Mouse (Mus musculus) adrenal gland, adult 18-20 months (tissue): ENCODE results near the gene Cygb. TPM values are rescaled to one million over a fixed set of nuclear protein-coding genes. Genes with fewer than 3 reads are reported as not detected.
"Not testable (repeated sequence)": the region's sequence is repeated elsewhere in the genome, so short reads cannot be mapped to it uniquely, and the experiment has no call there.

Experiments used
- DNase-seq, 2 experiments: peaks; one replicate each; pipeline ENCODE4 v3.0.0; 2021 to 2022; ENCODE audit warnings: low spot score in 2 of 2
- total RNA-seq, 2 experiments: library from RNA; stranded (reverse); gene quantifications; 1 replicate in 1 of 2; 2 replicates in 1 of 2; pipeline ENCODE4 v1.2.3; 2021

Cygb gene
- total RNA-seq, 2 experiments from 2014 or later: 26.0 to 42.7 TPM

- no peak for DNase-seq
These were observed 22.3 kb upstream of the Cygb start for GRCm38 (mm10) chr11:116676175-116676976.

- DNase-seq: not testable (repeated sequence)
These were observed 21.3 kb upstream of the Cygb start for GRCm38 (mm10) chr11:116675429-116675828.

GRCm38 (mm10) chr11:116674616-116675379 is 20.7 kb upstream of the Cygb start:
- peak in 1 of 2 experiments; percentile 56 for DNase-seq

GRCm38 (mm10) chr11:116673410-116673809 is 19.3 kb upstream of the Cygb start:
- no peak for DNase-seq

GRCm38 (mm10) chr11:116672595-116672994 is 18.5 kb upstream of the Cygb start:
- DNase-seq: no peak

- no peak for DNase-seq
These were observed 17.8 kb upstream of the Cygb start for GRCm38 (mm10) chr11:116671845-116672434.

GRCm38 (mm10) chr11:116671112-116671844 is 17.2 kb upstream of the Cygb start:
- DNase-seq: peak; percentile 96 to 99

- no peak for DNase-seq
These were observed 16.3 kb upstream of the Cygb start for GRCm38 (mm10) chr11:116670386-116670785.

GRCm38 (mm10) chr11:116669787-116670365 is 15.8 kb upstream of the Cygb start:
- no peak for DNase-seq

GRCm38 (mm10) chr11:116669316-116669715 is 15.2 kb upstream of the Cygb start:
- DNase-seq: no peak

- no peak for DNase-seq
These were observed 14.7 kb upstream of the Cygb start for GRCm38 (mm10) chr11:116668839-116669238.

GRCm38 (mm10) chr11:116668381-116668825 is 14.3 kb upstream of the Cygb start:
- peak in 1 of 2 experiments; percentile 44 for DNase-seq

GRCm38 (mm10) chr11:116667930-116668329 is 13.8 kb upstream of the Cygb start:
- no peak for DNase-seq

- not testable (repeated sequence) for DNase-seq
These were observed 12.9 kb upstream of the Cygb start for GRCm38 (mm10) chr11:116667012-116667411.

GRCm38 (mm10) chr11:116666566-116666965 is 12.5 kb upstream of the Cygb start:
- no peak for DNase-seq

- no peak for DNase-seq
These were observed 11.2 kb upstream of the Cygb start for GRCm38 (mm10) chr11:116665289-116665688.

- DNase-seq: peak in 1 of 2 experiments; percentile 53
These were observed 7.8 kb upstream of the Cygb start for GRCm38 (mm10) chr11:116661948-116662377.

GRCm38 (mm10) chr11:116661291-116661947 is 7.3 kb upstream of the Cygb start:
- DNase-seq: no peak

GRCm38 (mm10) chr11:116660181-116660580 is 6.1 kb upstream of the Cygb start:
- no peak for DNase-seq
